8 mouse cellular contexts compared by ENCODE assay signal in genomic region chr14:73553122-73553696, GRCm38 (mm10). TPM values are rescaled to one million over a fixed set of nuclear protein-coding genes. Genes with fewer than 3 reads are reported as not detected.
DNase-seq lines count a peak whose midpoint lies in the region; ATAC-seq and TF ChIP-seq lines count a peak whose summit lies in the region.

No protein-coding gene starts in this region.

- peaks cover 42% of the 10 kb centered on the region for H3K79me2 ChIP-seq in myocyte (ENCODE audit: control insufficient read depth, insufficient read depth)

- H3K4me2 ChIP-seq in kidney, postnatal 0 days (ENCODE audit: low read length) = peak overlapping the region; percentile 73
- peak overlapping the region; percentile 81 for H3K4me2 ChIP-seq in hindbrain, embryonic 16.5 days (ENCODE audit: low read length)
- H3K4me2 ChIP-seq in myocyte (ENCODE audit: low read depth) = peak overlapping the region; percentile 88

- no peaks in the 10 kb centered on the region; the same call in 1 of the 2 replicates for H3K4me1 ChIP-seq in kidney, postnatal 0 days (replicated peaks; ENCODE audit: insufficient read depth, low read length)
- peaks cover 22% of the 10 kb centered on the region for H3K4me1 ChIP-seq in bone marrow macrophage, adult 2 months (ENCODE audit: control insufficient read depth, insufficient read depth, low read length)
- H3K4me1 ChIP-seq in hindbrain, embryonic 16.5 days (ENCODE audit: control insufficient read depth, insufficient read depth, low read depth, low read length) = peaks cover 8% of the 10 kb centered on the region

- no peaks in the 10 kb centered on the region for H3K27me3 ChIP-seq in kidney, postnatal 0 days (ENCODE audit: insufficient read depth, low read length)
- H3K27me3 ChIP-seq in hindbrain, embryonic 16.5 days (replicated peaks; ENCODE audit: control insufficient read depth, insufficient read depth, low read length) = no peaks in the 10 kb centered on the region
- H3K27me3 ChIP-seq in myocyte (ENCODE audit: control insufficient read depth, insufficient read depth, insufficient read length) = no peaks in the 10 kb centered on the region

- H3K9me3 ChIP-seq in kidney, postnatal 0 days (replicated peaks; ENCODE audit: low read length) = no peaks in the 10 kb centered on the region
- H3K9me3 ChIP-seq in hindbrain, embryonic 16.5 days (ENCODE audit: control insufficient read depth, low read length) = no peaks in the 10 kb centered on the region

- no peak for TF ChIP-seq CTCF in kidney, postnatal 0 days (IDR thresholded peaks at IDR 0.05; ENCODE audit: low read depth)
- TF ChIP-seq CTCF in bone marrow macrophage, adult 2 months (IDR thresholded peaks at IDR 0.05; ENCODE audit: low read depth, low read length) = no peak

- peak overlapping the region; percentile 99 for H3K4me3 ChIP-seq in kidney, postnatal 0 days (replicated peaks; ENCODE audit: low read depth, low read length)
- H3K4me3 ChIP-seq in bone marrow macrophage, adult 2 months (ENCODE audit: insufficient read depth, low read length) = peak overlapping the region; percentile 85
- H3K4me3 ChIP-seq in hindbrain, embryonic 16.5 days (ENCODE audit: low read length) = peak overlapping the region; percentile 94
- H3K4me3 ChIP-seq in myocyte = peak overlapping the region; percentile 32

- peak overlapping the region; percentile 94 for H3K9ac ChIP-seq in kidney, postnatal 0 days (ENCODE audit: low read depth, low read length)
- H3K9ac ChIP-seq in hindbrain, embryonic 16.5 days (ENCODE audit: low read depth, low read length) = peak overlapping the region; percentile 97

- peak overlapping the region; percentile 32 for H3ac ChIP-seq in myocyte (ENCODE audit: control insufficient read depth, insufficient read length)

- peak overlapping the region; percentile 84 for H3K27ac ChIP-seq in kidney, postnatal 0 days
- H3K27ac ChIP-seq in bone marrow macrophage, adult 2 months (ENCODE audit: insufficient read depth, low read depth, low read length) = no peak overlapping the region
- H3K27ac ChIP-seq in hindbrain, embryonic 16.5 days (ENCODE audit: low read depth, low read length) = peak overlapping the region; percentile 83

- TF ChIP-seq POLR2A in bone marrow macrophage, adult 2 months (IDR thresholded peaks at IDR 0.05; ENCODE audit: borderline replicate concordance, low read depth, low read length) = no peak
- no peak for TF ChIP-seq POLR2A in myocyte (IDR thresholded peaks at IDR 0.05; ENCODE audit: insufficient read length, low read depth)

- WGBS in kidney, postnatal 0 days = under 1% methylated on average over 10 of the region's 10 CpGs
- 0% methylated on average over 9 of the region's 10 CpGs for WGBS in hindbrain, embryonic 16.5 days

- H3K36me3 ChIP-seq in kidney, postnatal 0 days (ENCODE audit: insufficient read depth, low read length) = 0 out of 2 replicates have a peak, but pooled peaks cover 3% of the 10 kb centered on the region
- H3K36me3 ChIP-seq in hindbrain, embryonic 16.5 days (ENCODE audit: control insufficient read depth, insufficient read depth, low read length) = peaks cover 5% of the 10 kb centered on the region; the same call in 1 of the 2 replicates
- peaks cover 8% of the 10 kb centered on the region for H3K36me3 ChIP-seq in myocyte (ENCODE audit: control insufficient read depth, insufficient read depth)

- no peak; the same call in 1 of the 2 replicates for ATAC-seq in kidney, postnatal 0 days (replicated peaks; ENCODE audit: low FRiP score, low read depth)
- ATAC-seq in hindbrain, embryonic 16.5 days = no peak; the same call in 1 of the 2 replicates

- DNase-seq in kidney, postnatal 0 days (ENCODE audit: low spot score) = no peak
- no peak for DNase-seq in kidney, adult 11 months
- DNase-seq in spleen, postnatal 4 days (ENCODE audit: low spot score in 2 of 2) = no peak
- no peak for DNase-seq in thymus, postnatal 4 days
- DNase-seq in thymus, postnatal 14 days = no peak

TF ChIP-seq in myocyte, 11 proteins besides CTCF, POLR2A, EP300 and RAD21:
- no peak for TF ChIP-seq CEBPB (IDR thresholded peaks at IDR 0.05; ENCODE audit: insufficient read depth, poor library complexity, severe bottlenecking)
- TF ChIP-seq TCF3 (IDR thresholded peaks at IDR 0.05; ENCODE audit: insufficient read length, low read depth) = no peak
- no peak for TF ChIP-seq MYOD1 (IDR thresholded peaks at IDR 0.05; ENCODE audit: control insufficient read depth in 1 of 3, insufficient read length in 2 of 3, low read depth in 2 of 3)
- TF ChIP-seq SRF (IDR thresholded peaks at IDR 0.05; ENCODE audit: control insufficient read depth, insufficient read length, low read depth) = no peak
- no peak for TF ChIP-seq E2F4 (IDR thresholded peaks at IDR 0.05; ENCODE audit: insufficient read depth)
- TF ChIP-seq POLR2AphosphoS2 (IDR thresholded peaks at IDR 0.05; ENCODE audit: insufficient read length, low read depth) = no peak
- no peak for TF ChIP-seq MYOG (IDR thresholded peaks at IDR 0.05; ENCODE audit: control insufficient read depth in 1 of 3, insufficient read depth in 1 of 3, insufficient read length in 2 of 3, low read depth in 2 of 3)
- TF ChIP-seq REST (IDR thresholded peaks at IDR 0.05; ENCODE audit: insufficient read depth, insufficient read length) = no peak
- no peak for TF ChIP-seq TCF12 (IDR thresholded peaks at IDR 0.05; ENCODE audit: insufficient read depth, poor library complexity, severe bottlenecking)
- no peak for TF ChIP-seq USF1 (IDR thresholded peaks at IDR 0.05; ENCODE audit: low read depth)
- no peak for TF ChIP-seq MAX (IDR thresholded peaks at IDR 0.05; ENCODE audit: low read depth)

RNA-seq across cellular contexts. Expression of gene Nudt15, which starts 5.2 kb away (rescaled TPM):
- 7.9 and 8.9 TPM in 2 replicates for polyA plus RNA-seq in kidney, postnatal 0 days (2015; fragmentation: Nextera tagmentation; extraction: Ambion mirVana)
- 2.7 and 3.0 TPM in 2 replicates for polyA plus RNA-seq in bone marrow macrophage, adult 2 months (2012; ENCODE audit: insufficient read depth, insufficient read length, missing spikeins)
- polyA plus RNA-seq in hindbrain, embryonic 16.5 days (2015; fragmentation: Nextera tagmentation; extraction: Ambion mirVana) = 8.5 and 9.7 TPM in 2 replicates
- polyA plus RNA-seq in myocyte (2012; fragmentation: generic; extraction: Trizol) = 2.0 TPM

RNA-seq across cellular contexts. Expression of gene Sucla2, which starts 28.1 kb away (rescaled TPM):
- 172 and 179 TPM in 2 replicates for polyA plus RNA-seq in kidney, postnatal 0 days (2015; fragmentation: Nextera tagmentation; extraction: Ambion mirVana)
- polyA plus RNA-seq in bone marrow macrophage, adult 2 months (2012; ENCODE audit: insufficient read depth, insufficient read length, missing spikeins) = 45.2 and 48.5 TPM in 2 replicates
- polyA plus RNA-seq in hindbrain, embryonic 16.5 days (2015; fragmentation: Nextera tagmentation; extraction: Ambion mirVana) = 131 and 145 TPM in 2 replicates
- 59.5 TPM for polyA plus RNA-seq in myocyte (2012; fragmentation: generic; extraction: Trizol)

RNA-seq across cellular contexts. Expression of gene Med4, which starts 43.4 kb away (rescaled TPM):
- 66.5 and 70.2 TPM in 2 replicates for polyA plus RNA-seq in kidney, postnatal 0 days (2015; fragmentation: Nextera tagmentation; extraction: Ambion mirVana)
- polyA plus RNA-seq in bone marrow macrophage, adult 2 months (2012; ENCODE audit: insufficient read depth, insufficient read length, missing spikeins) = 31.1 and 33.5 TPM in 2 replicates
- polyA plus RNA-seq in hindbrain, embryonic 16.5 days (2015; fragmentation: Nextera tagmentation; extraction: Ambion mirVana) = 77.8 and 78.9 TPM in 2 replicates
- 18.9 TPM for polyA plus RNA-seq in myocyte (2012; fragmentation: generic; extraction: Trizol)

Comparison
In these comparisons a context has a peak if more than half of its experiments do, and no peak if none do; other contexts are left out.
1. H3K4me3 ChIP-seq: peak in every context shown above with its lines; median percentile 99 in kidney, postnatal 0 days; 94 in hindbrain, embryonic 16.5 days; 85 in bone marrow macrophage, adult 2 months; 32 in myocyte.